Mouse (Mus musculus) midbrain, embryonic 13.5 days (tissue): Measurements from ENCODE around the gene Gnaq. TPM values are rescaled to one million over a fixed set of nuclear protein-coding genes. Genes with fewer than 3 reads are reported as not detected.
A peak's percentile ranks its signal among the peaks of the same experiment; 100 is the strongest.

Source experiments
- ATAC-seq: fragments of 200-750 bp; cut with Nextera tagmentation; 2 replicates; pipeline ENCODE4 v1.8.0; 2017; ENCODE audit warnings: mild to moderate bottlenecking, moderate TSS enrichment, moderate library complexity
- H3K27ac ChIP-seq: fragments of 300-500 bp; sonication (generic); 2 replicates; pipeline ENCODE4 v1.5.1; 2015; ENCODE audit warnings: inconsistent platforms, mild to moderate bottlenecking, moderate library complexity
- H3K27me3 ChIP-seq: fragments of 300-500 bp; sonication (generic); 2 replicates; pipeline ENCODE4 v1.6.1; 2015; ENCODE audit warnings: mild to moderate bottlenecking, inconsistent platforms
- H3K36me3 ChIP-seq: fragments of 300-500 bp; sonication (generic); 2 replicates; pipeline ENCODE4 v1.6.1; 2015; ENCODE audit warnings: mild to moderate bottlenecking, inconsistent platforms
- H3K4me1 ChIP-seq: fragments of 300-500 bp; sonication (generic); replicated peaks from 2 replicates; pipeline ENCODE4 v1.6.1; 2015; ENCODE audit warnings: inconsistent platforms
- H3K4me2 ChIP-seq: fragments of 300-500 bp; sonication (generic); replicated peaks from 2 replicates; pipeline ENCODE4 v1.6.1; 2015; ENCODE audit warnings: moderate library complexity, mild to moderate bottlenecking, inconsistent platforms
- H3K4me3 ChIP-seq: fragments of 300-500 bp; sonication (generic); replicated peaks from 2 replicates; pipeline ENCODE4 v1.5.1; 2015; ENCODE audit warnings: mild to moderate bottlenecking, inconsistent platforms
- H3K9ac ChIP-seq: fragments of 300-500 bp; sonication (generic); replicated peaks from 2 replicates; pipeline ENCODE4 v1.6.1; 2015; ENCODE audit warnings: mild to moderate bottlenecking, inconsistent platforms
- H3K9me3 ChIP-seq: fragments of 300-500 bp; sonication (generic); 2 replicates; pipeline ENCODE4 v1.6.1; 2016; ENCODE audit warnings: mild to moderate bottlenecking, inconsistent platforms
- WGBS: fragments of 180-500 bp; shearing (Covaris S2); methylation state at CpG from one replicate; pipeline ENCODE4 v1.1.7; 2015; 5-methylcytosine and 5-hydroxymethylcytosine counted together
- polyA plus RNA-seq: library from polyadenylated mRNA; unstranded; fragments of >200 nt; fragmentation: Nextera tagmentation; extraction: Ambion mirVana; gene quantifications from 2 replicates; pipeline ENCODE4 v1.2.1, GENCODE M21; 2015

Gene Gnaq
- polyA plus RNA-seq, 1 experiment from 2014 or later = 82.7 TPM

GRCm38 (mm10) chr19:16209616-16210015 lies 77.0 kb downstream of the Gnaq start:
- no peak overlapping the region for H3K4me3 ChIP-seq
- WGBS = 97% methylated on average over 2 of the region's 2 CpGs
- ATAC-seq = no peak

GRCm38 (mm10) chr19:16214946-16215345 lies 82.3 kb downstream of the Gnaq start:
- Histone ChIP-seq H3K4me3 (no peak overlapping the region), H3K27me3 (no peaks in the 10 kb centered on the region)
- 77% methylated on average over 6 of the region's 6 CpGs for WGBS

More at GRCm38 (mm10) chr19:16209616-16210015, 77.0 kb downstream of the Gnaq start:
- Histone ChIP-seq H3K9ac (no peak overlapping the region), H3K36me3 (no peaks in the 10 kb centered on the region), H3K4me1 (peaks cover 5% of the 10 kb centered on the region; the same call in 1 of the 2 replicates), H3K27ac (no peak overlapping the region), H3K27me3 (no peaks in the 10 kb centered on the region), H3K4me2 (no peak overlapping the region), H3K9me3 (no peaks in the 10 kb centered on the region)

GRCm38 (mm10) chr19:16215430-16216016 lies 82.9 kb downstream of the Gnaq start:
- Histone ChIP-seq H3K4me2 (no peak overlapping the region), H3K27ac (peak overlapping the region; percentile 39; the same call in 1 of the 2 replicates), H3K36me3 (peaks cover 9% of the 10 kb centered on the region), H3K9me3 (no peaks in the 10 kb centered on the region), H3K4me1 (peaks cover 14% of the 10 kb centered on the region), H3K9ac (no peak overlapping the region), H3K27me3 (no peaks in the 10 kb centered on the region), H3K4me3 (no peak overlapping the region)
- WGBS = 72% methylated on average over 2 of the region's 2 CpGs
- peak; percentile 40; the same call in 1 of the 2 replicates for ATAC-seq

More at GRCm38 (mm10) chr19:16214946-16215345, 82.3 kb downstream of the Gnaq start:
- peaks cover 14% of the 10 kb centered on the region for H3K4me1 ChIP-seq
- H3K9me3 ChIP-seq = no peaks in the 10 kb centered on the region
- ATAC-seq = no peak
- H3K36me3 ChIP-seq = peaks cover 5% of the 10 kb centered on the region; the same call in 1 of the 2 replicates
- H3K4me2 ChIP-seq = no peak overlapping the region
- peak overlapping the region; percentile 30; the same call in 1 of the 2 replicates for H3K27ac ChIP-seq
- H3K9ac ChIP-seq = no peak overlapping the region

- no peak overlapping the region for H3K27ac ChIP-seq
- H3K4me3 ChIP-seq = no peak overlapping the region
- H3K9me3 ChIP-seq = no peaks in the 10 kb centered on the region
- H3K4me1 ChIP-seq = peaks cover 12% of the 10 kb centered on the region
- no peak overlapping the region for H3K9ac ChIP-seq
- H3K4me2 ChIP-seq = no peak overlapping the region
- 91% methylated on average over 4 of the region's 4 CpGs for WGBS
- peaks cover 25% of the 10 kb centered on the region for H3K36me3 ChIP-seq
- no peaks in the 10 kb centered on the region for H3K27me3 ChIP-seq
- no peak for ATAC-seq
Measured at GRCm38 (mm10) chr19:16219978-16220377, 87.3 kb downstream of the Gnaq start.

GRCm38 (mm10) chr19:16222526-16222925 lies 89.9 kb downstream of the Gnaq start:
- Histone ChIP-seq H3K4me3 (no peak overlapping the region), H3K4me2 (no peak overlapping the region), H3K9me3 (no peaks in the 10 kb centered on the region), H3K9ac (no peak overlapping the region), H3K36me3 (peaks cover 35% of the 10 kb centered on the region), H3K27ac (no peak overlapping the region), H3K27me3 (no peaks in the 10 kb centered on the region), H3K4me1 (peaks cover 7% of the 10 kb centered on the region; the same call in 1 of the 2 replicates)
- whole genome bisulfite sequencing = 90% methylated on average over 3 of the region's 3 CpGs
- ATAC-seq = no peak

GRCm38 (mm10) chr19:16223126-16223525 lies 90.5 kb downstream of the Gnaq start:
- 96% methylated on average over 3 of the region's 3 CpGs for WGBS
- no peak for ATAC-seq

GRCm38 (mm10) chr19:16224831-16225230 lies 92.2 kb downstream of the Gnaq start:
- no peak for ATAC-seq
- no peaks in the 10 kb centered on the region for H3K27me3 ChIP-seq
- no peak overlapping the region for H3K9ac ChIP-seq
- H3K9me3 ChIP-seq = no peaks in the 10 kb centered on the region
- H3K4me2 ChIP-seq = no peak overlapping the region
- peaks cover 31% of the 10 kb centered on the region for H3K36me3 ChIP-seq
- peaks cover 5% of the 10 kb centered on the region; the same call in 1 of the 2 replicates for H3K4me1 ChIP-seq
- H3K27ac ChIP-seq = no peak overlapping the region
- H3K4me3 ChIP-seq = no peak overlapping the region
- WGBS = 66% methylated on average over 2 of the region's 2 CpGs

More at GRCm38 (mm10) chr19:16223126-16223525, 90.5 kb downstream of the Gnaq start:
- no peaks in the 10 kb centered on the region for H3K9me3 ChIP-seq
- H3K4me3 ChIP-seq = no peak overlapping the region
- H3K9ac ChIP-seq = no peak overlapping the region
- H3K36me3 ChIP-seq = peaks cover 35% of the 10 kb centered on the region
- H3K27me3 ChIP-seq = no peaks in the 10 kb centered on the region
- H3K4me2 ChIP-seq = no peak overlapping the region
- H3K4me1 ChIP-seq = peaks cover 8% of the 10 kb centered on the region; the same call in 1 of the 2 replicates
- H3K27ac ChIP-seq = no peak overlapping the region

- no peak for ATAC-seq
- Histone ChIP-seq H3K9me3 (no peaks in the 10 kb centered on the region), H3K27me3 (no peaks in the 10 kb centered on the region), H3K27ac (no peak overlapping the region), H3K36me3 (0 out of 2 replicates have a peak, but pooled peaks cover 2% of the 10 kb centered on the region), H3K9ac (no peak overlapping the region), H3K4me3 (no peak overlapping the region), H3K4me2 (no peak overlapping the region), H3K4me1 (peaks cover 14% of the 10 kb centered on the region; the same call in 1 of the 2 replicates)
- WGBS = 94% methylated on average over 1 of the region's 1 CpGs
Measured at GRCm38 (mm10) chr19:16231584-16231983, 99.0 kb downstream of the Gnaq start.

- Histone ChIP-seq H3K4me3 (no peak overlapping the region), H3K9ac (no peak overlapping the region), H3K27ac (0 out of 2 replicates have a peak overlapping the region, but pooled peaks have one; percentile 12), H3K4me1 (peaks cover 48% of the 10 kb centered on the region), H3K36me3 (no peaks in the 10 kb centered on the region), H3K9me3 (no peaks in the 10 kb centered on the region), H3K4me2 (no peak overlapping the region), H3K27me3 (no peaks in the 10 kb centered on the region)
- WGBS = 87% methylated on average over 8 of the region's 8 CpGs
- no peak for ATAC-seq
Measured at GRCm38 (mm10) chr19:16235594-16235993, 103.0 kb downstream of the Gnaq start.

GRCm38 (mm10) chr19:16237034-16237433 lies 104.4 kb downstream of the Gnaq start:
- Histone ChIP-seq H3K36me3 (no peaks in the 10 kb centered on the region), H3K27ac (no peak overlapping the region), H3K4me3 (no peak overlapping the region), H3K9me3 (no peaks in the 10 kb centered on the region), H3K4me2 (no peak overlapping the region), H3K27me3 (no peaks in the 10 kb centered on the region), H3K9ac (no peak overlapping the region), H3K4me1 (peaks cover 61% of the 10 kb centered on the region)
- no peak for ATAC-seq
- 100% methylated on average over 1 of the region's 1 CpGs for WGBS

GRCm38 (mm10) chr19:16238072-16238471 lies 105.4 kb downstream of the Gnaq start:
- peak; percentile 60 for ATAC-seq
- no peak overlapping the region for H3K9ac ChIP-seq

GRCm38 (mm10) chr19:16238512-16238911 lies 105.9 kb downstream of the Gnaq start:
- Histone ChIP-seq H3K9ac (no peak overlapping the region), H3K4me2 (no peak overlapping the region), H3K9me3 (no peaks in the 10 kb centered on the region), H3K36me3 (no peaks in the 10 kb centered on the region), H3K27ac (peak overlapping the region; percentile 73), H3K4me1 (peaks cover 65% of the 10 kb centered on the region), H3K4me3 (no peak overlapping the region), H3K27me3 (no peaks in the 10 kb centered on the region)
- ATAC-seq = peak; percentile 41
- WGBS = 36% methylated on average over 2 of the region's 2 CpGs

More at GRCm38 (mm10) chr19:16238072-16238471, 105.4 kb downstream of the Gnaq start:
- peak overlapping the region; percentile 73 for H3K27ac ChIP-seq
- H3K4me3 ChIP-seq = no peak overlapping the region
- no peaks in the 10 kb centered on the region for H3K9me3 ChIP-seq
- no peaks in the 10 kb centered on the region for H3K36me3 ChIP-seq
- no peak overlapping the region for H3K4me2 ChIP-seq
- 56% methylated on average over 4 of the region's 4 CpGs for WGBS
- no peaks in the 10 kb centered on the region for H3K27me3 ChIP-seq
- peaks cover 64% of the 10 kb centered on the region for H3K4me1 ChIP-seq
